Mouse (Mus musculus): ENCODE data around the gene Cdh22. TPM values are rescaled to one million over a fixed set of nuclear protein-coding genes. Genes with fewer than 3 reads are reported as not detected.

The Cdh22 gene
- 1 to 10 TPM; 1.1 to 1.2 TPM for total RNA-seq (2021)
- long read RNA-seq, experiment 1, partial matches to known transcripts = 1 of 4 reads
- long read RNA-seq, experiment 1, other reads (novel, unspliced or antisense) = 2 of 4 reads
- long read RNA-seq, experiment 2, partial matches to known transcripts = 0 of 1 reads
- long read RNA-seq, experiment 2, other reads (novel, unspliced or antisense) = 0 of 1 reads

DNA sequence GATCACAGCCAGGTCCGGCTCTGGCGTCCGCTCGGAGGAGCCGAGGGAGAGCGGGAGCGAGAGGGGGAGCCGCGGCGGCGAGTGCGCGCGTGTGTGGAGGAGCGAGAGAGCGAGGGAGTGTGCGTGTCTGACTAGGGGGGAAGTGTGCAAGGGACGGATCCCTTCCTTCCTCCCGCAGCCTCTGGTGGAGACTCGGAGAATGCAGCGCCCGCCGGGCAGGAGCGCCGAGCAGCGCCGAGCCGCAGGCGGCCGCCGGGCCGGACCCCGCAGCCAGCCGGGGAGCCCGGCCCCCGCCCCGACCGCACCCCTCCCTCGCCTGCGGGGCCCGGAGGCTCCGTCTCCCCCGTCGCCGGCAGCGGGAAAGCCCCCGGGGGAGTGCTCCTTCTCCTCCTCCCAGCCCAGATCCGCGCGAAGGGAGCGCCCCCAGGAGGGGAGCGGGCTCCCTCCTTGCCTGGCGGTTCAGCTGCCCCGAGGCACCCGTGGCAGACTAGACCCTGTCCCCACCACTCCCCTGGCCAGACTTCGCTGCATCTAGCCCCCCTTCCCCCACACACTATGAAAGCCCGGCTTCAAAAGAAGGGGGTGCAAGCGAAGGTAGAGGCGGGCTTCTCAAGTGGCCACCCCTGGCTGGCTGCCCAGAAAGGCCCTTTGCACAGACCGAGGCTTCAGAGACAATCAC is at the start of gene Cdh22:
Cdh22 (minus strand) TSS at position 241 of the 679 bp plus-strand sequence.
- DNase-seq = peak; percentile 78

DNA sequence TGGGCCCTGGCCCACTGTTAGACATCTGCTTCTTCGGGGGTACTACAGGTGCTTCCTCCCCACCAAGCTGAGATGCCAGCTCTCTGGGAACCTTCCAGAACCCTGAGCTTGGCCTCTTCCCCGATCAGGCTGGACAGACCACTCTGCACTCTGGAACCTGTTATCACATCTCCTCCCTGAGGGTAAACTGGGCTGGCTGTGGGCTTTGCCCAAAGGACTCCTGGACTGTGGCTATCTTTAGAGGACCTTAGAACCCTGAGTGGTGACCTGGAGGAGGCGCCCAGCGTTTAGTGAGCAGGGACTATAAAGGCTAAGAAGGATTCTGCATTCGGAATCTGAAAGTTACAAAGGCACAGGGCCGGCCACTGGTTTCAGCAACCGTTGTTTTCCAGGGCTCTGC is 49.7 kb upstream of the Cdh22 start:
- DNase-seq = no peak

DNA sequence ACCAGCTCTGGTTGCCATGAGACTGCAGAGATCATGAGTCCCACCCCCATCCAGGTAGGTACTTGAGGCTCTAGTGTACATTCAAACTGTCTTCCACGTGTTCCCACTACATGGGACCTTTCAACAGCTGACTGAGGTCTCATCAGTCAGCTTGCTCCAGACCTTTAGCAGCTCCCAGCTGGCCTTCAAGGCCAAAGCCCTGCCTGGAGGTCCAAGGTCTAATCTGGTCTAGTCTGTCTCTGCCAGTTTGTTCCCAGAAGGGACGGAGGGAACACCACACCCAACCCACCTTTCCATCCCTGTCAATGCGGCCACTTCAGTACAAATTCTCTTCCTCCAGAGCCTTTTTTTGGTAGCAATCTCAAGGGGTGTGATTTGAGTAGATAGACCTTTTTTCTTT is 49.0 kb upstream of the Cdh22 start:
- DNase-seq = peak; percentile 40

GRCm38 (mm10) chr2:165281779-165282311 is 47.2 kb upstream of the Cdh22 start:
- peak; percentile 57 for DNase-seq

- no peak for DNase-seq
These were observed 44.7 kb upstream of the Cdh22 start for GRCm38 (mm10) chr2:165279351-165279750.

GRCm38 (mm10) chr2:165277188-165277740 is 42.6 kb upstream of the Cdh22 start:
- no peak for DNase-seq

DNA sequence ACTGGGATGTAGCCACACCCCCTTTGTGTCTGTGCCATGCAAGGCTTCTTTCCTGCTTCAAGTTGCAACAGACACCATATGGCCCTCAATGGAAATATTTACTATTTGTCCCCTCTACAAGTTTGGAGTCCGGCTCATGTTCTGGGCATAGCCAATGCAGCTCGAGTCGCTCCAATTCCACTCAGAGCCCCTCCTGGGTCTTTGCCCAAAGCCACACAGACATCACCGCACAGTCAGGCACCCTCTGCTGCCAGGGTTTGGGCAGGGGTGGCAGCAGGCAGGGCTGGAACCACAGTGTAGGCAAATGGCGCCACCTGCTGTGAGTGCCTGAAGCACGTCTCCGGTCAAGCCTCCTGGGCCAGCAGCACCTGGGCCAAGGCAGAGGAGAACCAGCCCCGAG is 41.2 kb upstream of the Cdh22 start:
- peak; percentile 86 for DNase-seq

DNA sequence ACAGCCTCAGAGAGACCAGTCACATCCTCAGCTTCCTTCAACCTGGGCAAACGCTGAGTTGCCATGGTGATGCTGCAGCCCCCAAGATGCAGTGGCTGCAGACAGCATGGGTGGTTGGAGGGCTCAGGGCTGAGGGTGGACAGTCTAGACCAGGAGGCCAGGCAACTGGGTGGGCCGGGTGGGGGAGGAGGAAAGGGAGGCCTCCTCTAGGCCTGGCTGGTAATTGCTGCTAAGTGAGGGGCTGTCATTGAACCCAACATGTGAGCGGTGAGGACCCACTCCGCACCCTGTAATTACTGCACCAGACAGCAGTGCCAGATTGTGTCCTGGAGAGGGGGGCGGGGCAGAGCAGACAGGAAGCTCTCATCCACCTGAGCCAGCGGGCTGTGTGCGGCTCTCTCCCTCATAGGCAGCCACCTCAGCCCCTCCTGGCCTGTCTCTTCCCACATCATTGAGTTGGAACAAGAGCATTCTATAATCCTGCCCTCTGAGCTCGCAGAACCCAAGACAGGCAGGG is 40.5 kb upstream of the Cdh22 start:
- DNase-seq = no peak

DNA sequence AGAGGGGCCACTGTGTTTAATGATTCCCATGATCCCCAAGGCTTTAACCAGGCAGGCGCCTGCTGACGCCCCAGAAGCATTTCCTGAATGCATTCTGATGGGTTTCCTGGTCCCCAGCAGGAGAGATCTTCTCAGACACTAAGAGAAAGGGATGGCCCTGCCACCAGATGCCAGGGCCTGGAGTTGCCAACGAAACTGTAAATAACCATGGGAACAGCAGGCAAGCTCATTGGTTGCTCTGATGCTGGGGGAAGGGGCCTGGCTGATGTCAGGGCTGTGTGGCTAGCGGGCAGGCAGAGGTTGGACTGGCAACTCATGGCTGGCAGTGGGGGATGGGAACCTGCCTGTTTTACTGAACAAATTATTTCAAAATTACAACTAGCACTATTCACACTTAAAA is 38.9 kb upstream of the Cdh22 start:
- DNase-seq = no peak

- DNase-seq = no peak
These were observed 36.7 kb upstream of the Cdh22 start for GRCm38 (mm10) chr2:165271326-165271725.

DNA sequence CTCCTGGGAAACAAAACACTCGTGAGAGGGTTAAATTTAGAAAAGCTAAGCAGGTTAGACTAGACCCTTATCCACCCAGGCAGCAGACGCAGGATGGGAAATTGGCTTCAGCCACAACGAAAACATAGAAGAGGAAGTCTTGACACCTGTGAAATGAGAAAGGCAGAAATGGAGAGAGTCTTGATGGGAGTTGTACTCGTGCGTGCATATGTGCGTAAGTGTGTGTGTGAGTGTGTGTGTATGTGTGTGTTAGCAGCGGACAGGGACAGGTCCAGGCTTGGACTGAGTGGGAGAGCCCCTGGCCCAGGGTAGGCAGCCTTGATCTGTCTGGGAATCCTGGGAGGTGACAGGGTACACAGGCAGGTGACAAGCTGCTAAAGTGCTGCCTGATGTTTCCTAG is 36.2 kb upstream of the Cdh22 start:
- DNase-seq = no peak

GRCm38 (mm10) chr2:165266739-165267138 is 32.1 kb upstream of the Cdh22 start:
- no peak for DNase-seq

GRCm38 (mm10) chr2:165263861-165264260 is 29.2 kb upstream of the Cdh22 start:
- DNase-seq = no peak

- DNase-seq = no peak
These were observed 27.8 kb upstream of the Cdh22 start for GRCm38 (mm10) chr2:165262274-165262990.

DNA sequence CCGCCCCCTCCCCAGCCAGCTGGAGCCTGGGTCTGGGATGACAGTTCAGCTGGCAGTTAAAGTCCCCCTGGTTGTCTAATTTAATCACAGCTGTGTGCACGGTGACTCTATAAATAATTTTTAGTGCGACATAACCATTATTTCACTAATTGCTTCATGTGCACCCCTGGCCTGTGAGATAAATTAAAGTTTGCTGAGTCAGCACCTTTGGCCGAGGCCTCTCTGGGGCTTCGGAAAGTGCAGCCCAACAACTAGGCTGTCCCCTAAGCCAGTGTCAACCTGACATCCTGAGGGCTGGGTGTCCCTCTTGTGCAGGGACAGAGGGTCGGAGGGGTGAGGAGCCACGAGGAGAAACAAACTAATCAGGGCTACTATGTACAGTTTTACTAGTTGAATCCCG is 25.2 kb upstream of the Cdh22 start:
- no peak for DNase-seq

DNA sequence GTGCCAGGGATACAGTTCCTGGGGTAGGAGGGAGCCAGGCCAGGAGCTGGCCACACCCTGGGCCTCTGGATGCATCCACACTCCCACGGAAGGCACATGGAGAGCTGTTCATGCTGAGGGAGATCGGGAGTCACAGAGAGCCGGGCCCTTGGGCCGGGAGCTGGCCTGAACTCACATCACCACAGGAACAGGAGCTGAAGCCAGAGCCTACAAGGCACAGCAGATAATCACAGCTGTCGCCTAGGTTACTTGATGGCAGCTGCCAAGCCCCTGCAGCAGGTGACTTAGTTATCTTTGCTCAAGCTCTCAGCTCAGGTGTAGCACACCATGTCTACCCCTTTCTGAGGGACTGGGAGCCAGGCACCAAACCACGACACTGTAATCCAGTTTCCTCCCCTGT is 23.7 kb upstream of the Cdh22 start:
- no peak for DNase-seq

DNA sequence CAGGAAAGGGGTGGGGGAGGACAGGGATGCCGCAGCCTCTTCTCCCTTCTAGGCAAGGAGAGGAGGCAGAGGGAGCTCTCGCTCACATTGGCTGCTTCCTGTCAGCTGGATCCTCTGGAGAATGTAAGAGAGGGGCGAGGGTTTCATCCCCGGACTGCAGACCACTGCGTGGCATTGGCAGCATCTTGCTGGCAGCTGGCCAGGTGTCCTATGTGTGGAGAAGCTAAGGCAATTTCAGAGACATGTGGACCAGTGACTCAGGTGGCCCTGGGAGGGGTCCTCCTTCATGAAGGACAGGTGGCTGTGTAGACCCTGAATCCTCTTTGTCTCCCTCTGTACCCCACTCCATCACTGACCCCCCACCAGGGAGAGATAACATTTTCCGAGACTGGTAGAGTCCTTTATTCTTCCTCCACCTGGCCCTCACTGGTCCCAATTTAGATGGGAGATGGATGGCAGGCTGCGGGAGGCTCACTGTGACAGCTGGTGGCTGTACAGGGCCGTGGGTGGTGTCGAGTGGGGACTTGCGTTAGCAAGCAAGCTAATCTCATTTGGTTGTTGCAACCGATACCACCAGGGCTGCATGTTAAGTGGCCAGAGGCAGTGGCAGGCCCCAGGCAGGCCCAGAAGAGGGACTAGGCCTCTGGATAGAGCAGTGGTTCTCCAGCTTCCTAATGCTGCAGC is 22.6 kb upstream of the Cdh22 start:
- no peak for DNase-seq

DNA sequence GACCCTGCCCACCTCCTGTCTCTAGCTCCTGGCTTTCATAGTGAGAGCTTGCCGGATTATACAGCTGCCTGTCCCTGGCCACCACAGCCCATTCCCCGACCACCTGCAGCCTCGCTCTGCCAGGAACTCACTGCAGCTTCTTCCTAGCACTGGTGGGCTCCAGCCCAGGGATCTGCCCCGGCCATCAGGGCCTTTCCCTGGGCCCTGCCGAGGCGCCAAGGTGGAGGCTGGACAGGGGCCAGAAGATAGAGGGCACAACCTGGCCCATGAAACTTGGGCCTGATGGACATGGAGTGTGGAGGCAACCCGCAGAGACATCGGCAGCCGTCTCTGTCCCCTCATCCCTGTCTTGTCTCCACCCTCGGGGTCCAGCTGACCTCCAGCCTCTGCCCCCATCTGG is 21.6 kb upstream of the Cdh22 start:
- no peak for DNase-seq

GRCm38 (mm10) chr2:165253867-165254266 is 19.2 kb upstream of the Cdh22 start:
- DNase-seq = no peak

DNA sequence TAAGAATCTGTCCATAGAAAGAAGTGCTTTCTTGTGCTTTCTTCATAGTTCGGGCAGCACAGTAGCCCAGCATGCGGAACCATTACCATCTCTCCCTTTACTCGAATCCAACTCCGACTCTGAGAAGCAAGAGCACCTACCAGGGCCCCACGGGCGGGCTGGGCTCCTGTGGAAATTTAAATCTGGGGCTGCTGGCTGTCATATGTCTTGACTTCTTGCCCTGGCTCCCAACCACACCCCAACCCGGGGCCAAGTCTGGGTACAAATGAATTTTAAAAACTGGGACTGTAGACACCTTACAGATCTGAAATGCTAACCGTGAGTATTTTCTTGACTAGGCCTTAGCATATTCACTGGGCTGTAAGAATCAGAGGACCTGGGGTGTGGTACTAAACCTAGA is 18.6 kb upstream of the Cdh22 start:
- no peak for DNase-seq

- DNase-seq = no peak
These were observed 18.1 kb upstream of the Cdh22 start for GRCm38 (mm10) chr2:165252801-165253200.

DNA sequence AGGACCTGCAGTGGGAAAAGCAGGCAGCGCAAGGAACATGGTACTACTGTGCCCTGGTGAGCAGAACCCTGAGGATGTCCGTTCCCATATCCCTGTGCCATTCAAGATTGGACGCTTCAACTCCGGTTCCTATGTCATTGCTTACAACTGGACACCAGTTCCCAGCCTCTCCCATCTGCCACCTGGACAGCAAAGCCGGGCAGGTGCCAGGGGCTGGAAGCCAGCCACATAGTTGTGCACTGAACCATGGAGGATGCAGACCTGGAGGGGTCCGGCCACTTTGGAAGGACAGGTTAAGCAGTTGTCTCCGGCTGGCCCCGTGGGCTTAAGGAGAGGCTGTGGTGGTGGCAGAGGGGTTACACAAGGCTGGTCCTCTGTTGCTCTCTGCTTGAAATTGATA is 17.7 kb upstream of the Cdh22 start:
- DNase-seq = no peak

All from adrenal gland, postnatal 10 days (tissue).